Mouse (Mus musculus): Measurements from ENCODE around the gene 1700125H20Rik. TPM values are rescaled to one million over a fixed set of nuclear protein-coding genes. Genes with fewer than 3 reads are reported as not detected.
"Not testable (repeated sequence)": the region's sequence is repeated elsewhere in the genome, so short reads cannot be mapped to it uniquely, and the experiment has no call there.

The 1700125H20Rik gene
- total RNA-seq (2021) = under 1 TPM in 1 of 2 experiments, not detected in 1; 0.71 TPM

- DNase-seq = peak; percentile 94
Measured at GRCm38 (mm10) chr11:85170058-85170740, at the start of gene 1700125H20Rik. Gene 1700125H20Rik (plus strand): TSS chr11:85170404.

GRCm38 (mm10) chr11:85122073-85122472 lies 48.1 kb upstream of the 1700125H20Rik start:
- DNase-seq = no peak

GRCm38 (mm10) chr11:85123267-85123992 lies 46.8 kb upstream of the 1700125H20Rik start:
- no peak for DNase-seq

GRCm38 (mm10) chr11:85126257-85127102 lies 43.7 kb upstream of the 1700125H20Rik start:
- no peak for DNase-seq

- no peak for DNase-seq
Measured at GRCm38 (mm10) chr11:85128883-85129282, 41.3 kb upstream of the 1700125H20Rik start.

- DNase-seq = no peak
Measured at GRCm38 (mm10) chr11:85131542-85131941, 38.7 kb upstream of the 1700125H20Rik start.

GRCm38 (mm10) chr11:85138776-85139474 lies 31.3 kb upstream of the 1700125H20Rik start:
- DNase-seq = peak; percentile 18

GRCm38 (mm10) chr11:85139581-85140540 lies 30.3 kb upstream of the 1700125H20Rik start, which contains the start of gene Usp32:
Gene Usp32 (minus strand): TSS chr11:85140161.
- peak; percentile 97 for DNase-seq

GRCm38 (mm10) chr11:85152256-85152930 lies 17.8 kb upstream of the 1700125H20Rik start:
- no peak for DNase-seq

- no peak for DNase-seq
Measured at GRCm38 (mm10) chr11:85157301-85157700, 12.9 kb upstream of the 1700125H20Rik start.

GRCm38 (mm10) chr11:85163014-85163413 lies 7.2 kb upstream of the 1700125H20Rik start:
- DNase-seq = not testable (repeated sequence)

GRCm38 (mm10) chr11:85164371-85164770 lies 5.8 kb upstream of the 1700125H20Rik start:
- DNase-seq = no peak

GRCm38 (mm10) chr11:85167503-85167902 lies 2.7 kb upstream of the 1700125H20Rik start:
- DNase-seq = no peak

GRCm38 (mm10) chr11:85170833-85171232 lies 629 bp downstream of the 1700125H20Rik start:
- no peak for DNase-seq

- no peak for DNase-seq
Measured at GRCm38 (mm10) chr11:85175941-85176340, 5.7 kb downstream of the 1700125H20Rik start.

- no peak for DNase-seq
Measured at GRCm38 (mm10) chr11:85177761-85178160, 7.6 kb downstream of the 1700125H20Rik start.

GRCm38 (mm10) chr11:85178413-85178812 lies 8.2 kb downstream of the 1700125H20Rik start:
- no peak for DNase-seq

GRCm38 (mm10) chr11:85182617-85183283 lies 12.5 kb downstream of the 1700125H20Rik start:
- DNase-seq = peak; percentile 78

GRCm38 (mm10) chr11:85183284-85183779 lies 13.1 kb downstream of the 1700125H20Rik start:
- peak; percentile 22 for DNase-seq
